Mouse (Mus musculus) large intestine, adult 2 months (tissue): ENCODE data around the gene Zdhhc21. TPM values are rescaled to one million over a fixed set of nuclear protein-coding genes. Genes with fewer than 3 reads are reported as not detected.

Source experiments
- DNase-seq: peaks from one replicate; pipeline ENCODE4 v3.0.0-alpha.2; 2012; ENCODE audit warnings: low read depth, low spot score
- WGBS: fragments of 180-500 bp; shearing (Covaris S2); methylation state at CpG from one replicate; pipeline ENCODE4 v1.1.7; 2018; 5-methylcytosine and 5-hydroxymethylcytosine counted together
- polyA plus RNA-seq: library from polyadenylated mRNA; depleted of rRNA; stranded (reverse); fragments of >200 nt; gene quantifications from 2 replicates; pipeline ENCODE4 v1.2.3, GENCODE M21; 2012; rRNA removed

Gene Zdhhc21
- 3.6 and 6.7 TPM in 2 replicates for polyA plus RNA-seq

DNA sequence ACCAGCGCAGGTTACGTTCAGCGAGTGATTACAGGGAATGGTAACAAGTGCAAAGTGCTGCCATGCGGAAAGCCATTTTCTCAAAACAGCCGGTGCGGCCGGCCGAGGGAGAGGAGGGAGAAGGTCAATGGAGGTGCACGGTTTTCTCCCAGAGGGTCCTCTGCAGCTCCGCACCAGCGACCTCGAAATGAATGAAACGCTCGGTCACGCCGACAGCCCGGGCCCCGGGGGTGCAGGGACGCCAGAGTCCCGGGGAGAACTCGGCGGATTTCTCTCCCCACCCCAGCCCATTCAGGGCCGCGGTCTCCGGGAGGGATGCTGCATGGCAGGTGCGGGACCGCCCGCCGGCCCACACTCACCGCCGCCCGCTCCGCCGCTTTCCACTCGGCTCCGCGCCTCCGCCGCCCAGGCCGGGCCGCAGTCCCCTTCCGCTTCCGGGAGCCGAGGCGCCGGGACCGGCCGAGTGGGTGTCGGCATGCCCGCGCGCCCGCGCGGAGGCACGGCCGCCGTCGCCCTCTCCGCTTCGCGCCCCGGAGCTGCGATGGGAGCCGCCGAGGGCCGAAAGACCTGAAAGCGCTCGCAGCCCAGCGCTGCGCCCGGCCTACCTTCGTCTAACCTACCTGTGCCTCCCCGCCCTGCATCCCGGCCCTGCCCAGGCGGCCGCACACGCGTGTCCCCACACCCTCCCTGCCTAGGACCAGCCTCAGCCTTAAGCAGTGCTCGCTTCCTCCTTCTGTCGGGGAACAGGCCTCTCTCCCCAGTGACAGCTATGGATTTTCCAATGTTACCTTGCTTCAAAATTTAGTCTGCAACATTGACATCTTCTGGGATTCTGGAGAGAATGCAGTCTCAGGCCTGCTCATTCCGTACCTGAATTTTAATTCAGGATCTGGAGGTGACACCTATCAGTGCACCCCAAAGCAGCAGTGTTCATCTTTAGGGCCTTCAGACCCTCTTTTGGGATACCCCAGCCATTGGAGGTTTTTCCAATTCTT is at the start of gene Zdhhc21:
Gene Zdhhc21 (minus strand): TSS at position 828 of the 995 bp plus-strand sequence.
- under 1% methylated on average over 81 of the region's 82 CpGs for WGBS
- peak; percentile 61 for DNase-seq

DNA sequence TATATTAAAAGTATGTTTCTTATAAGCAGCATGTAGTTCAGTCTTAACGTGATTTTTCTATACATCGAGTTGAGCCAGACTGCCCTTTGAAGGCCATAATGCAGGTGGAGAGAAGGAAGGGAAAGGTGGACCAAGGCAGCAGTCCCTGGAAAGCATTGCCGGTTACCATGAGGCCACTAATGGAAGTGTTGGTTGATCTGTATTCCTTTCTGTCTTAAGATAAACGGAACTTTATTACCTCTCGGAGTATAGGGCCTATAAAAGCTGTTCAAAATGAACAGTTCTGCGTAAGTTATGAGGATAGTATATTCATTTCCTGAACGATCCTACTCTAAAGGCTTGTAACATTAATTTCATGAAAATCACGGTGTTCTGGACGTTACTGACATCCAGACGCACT is 35.5 kb upstream of the Zdhhc21 start:
- no peak for DNase-seq
- 31% methylated on average over 10 of the region's 10 CpGs for WGBS

DNA sequence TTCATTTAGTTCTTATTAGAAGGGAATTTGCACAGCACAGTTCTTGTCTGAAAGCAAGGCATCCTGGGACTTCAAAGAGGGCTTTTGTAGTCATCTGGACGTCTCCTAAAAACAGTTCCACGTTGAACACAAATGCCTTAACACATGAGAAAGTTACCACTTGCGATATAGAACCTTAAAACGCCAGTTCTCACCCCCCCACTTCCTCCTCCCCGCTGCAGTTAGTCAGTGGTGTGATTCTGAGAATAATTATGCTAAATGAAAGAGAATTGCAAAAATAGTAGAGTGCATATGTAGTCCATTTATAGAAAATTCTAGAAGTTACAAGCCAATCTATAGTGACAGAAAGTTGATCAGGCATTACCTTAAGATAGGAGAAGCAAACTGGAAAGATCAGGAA is 32.5 kb upstream of the Zdhhc21 start:
- WGBS: 89% methylated on average over 5 of the region's 5 CpGs
- no peak for DNase-seq

DNA sequence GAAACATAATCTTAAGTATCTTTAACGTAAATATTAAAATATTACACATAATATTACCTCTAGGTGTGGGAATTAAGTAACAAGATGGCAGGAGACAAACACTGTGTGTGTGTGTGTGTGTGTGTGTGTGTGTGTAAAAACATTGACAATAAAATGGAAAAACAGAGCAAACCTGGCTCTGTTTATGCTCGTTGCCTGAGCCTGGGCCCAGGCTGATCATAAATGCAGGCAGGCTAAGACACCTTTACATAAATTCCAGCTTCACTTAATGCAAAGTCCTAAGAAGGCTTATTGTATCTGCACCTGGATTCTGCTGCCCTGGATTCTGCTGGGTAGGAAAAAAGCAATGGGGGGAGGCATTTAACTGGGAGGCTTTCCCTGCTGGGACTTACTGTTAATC is 31.8 kb upstream of the Zdhhc21 start:
- no peak for DNase-seq
- WGBS: 76% methylated on average over 2 of the region's 2 CpGs

DNA sequence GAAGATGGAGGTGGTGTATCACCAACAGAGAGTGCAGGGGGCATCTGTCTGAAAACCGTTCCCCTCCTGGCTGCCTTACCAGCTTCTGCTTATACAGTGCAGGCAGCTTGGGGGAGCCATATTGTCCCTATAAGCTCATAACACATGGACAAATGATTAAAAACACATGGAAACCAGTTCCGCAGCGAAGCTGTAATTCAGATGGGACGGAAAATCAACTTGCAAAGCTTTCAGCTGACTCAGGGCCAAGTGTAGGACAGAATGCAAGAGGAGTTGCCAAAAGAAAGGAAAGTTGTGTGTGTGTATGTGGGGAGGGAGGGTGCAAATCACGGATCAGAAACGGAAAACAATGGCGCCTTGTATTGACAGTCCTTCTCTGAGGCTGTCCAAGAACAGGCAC is 31.3 kb upstream of the Zdhhc21 start:
- no peak for DNase-seq
- WGBS: 74% methylated on average over 7 of the region's 7 CpGs

DNA sequence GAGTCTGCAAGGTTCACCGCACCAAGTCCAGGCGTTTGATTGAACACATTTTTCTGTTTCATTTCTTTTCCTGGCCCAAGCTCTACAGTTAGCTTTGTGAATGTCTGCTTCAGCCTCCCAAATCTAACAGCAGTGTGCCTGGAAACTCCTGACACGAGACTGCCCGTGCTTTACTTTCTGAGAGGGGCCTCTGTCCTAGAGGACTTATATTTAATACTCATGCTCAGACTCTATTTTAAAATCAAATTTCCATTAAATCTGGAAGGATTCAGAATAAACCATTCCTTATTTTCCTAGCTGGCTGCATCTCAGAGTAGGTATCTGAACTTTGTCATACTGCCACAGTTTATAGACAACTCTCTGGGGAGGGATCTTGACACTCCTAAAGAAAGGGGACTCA is 30.8 kb upstream of the Zdhhc21 start:
- DNase-seq: no peak
- 75% methylated on average over 4 of the region's 4 CpGs for WGBS

DNA sequence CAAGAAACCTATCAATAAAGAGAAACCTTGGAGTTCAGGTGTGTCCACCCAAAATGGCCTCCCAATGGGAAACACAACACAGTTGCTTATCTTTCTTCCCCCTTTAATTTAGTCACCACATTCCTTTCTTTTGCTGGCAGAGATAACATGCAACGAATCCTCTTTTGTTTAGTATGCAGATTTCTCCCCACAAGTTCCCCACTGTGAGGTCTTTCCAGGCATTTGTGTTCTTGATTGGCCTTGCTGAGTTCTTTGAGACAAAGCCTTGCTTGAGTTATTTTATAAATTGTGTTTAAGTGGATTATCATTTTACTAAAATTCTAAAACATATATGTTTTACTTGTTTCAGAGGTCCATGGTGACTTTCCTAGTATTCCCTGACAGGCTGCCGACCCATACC is 26.4 kb upstream of the Zdhhc21 start:
- 82% methylated on average over 2 of the region's 2 CpGs for WGBS
- no peak for DNase-seq

DNA sequence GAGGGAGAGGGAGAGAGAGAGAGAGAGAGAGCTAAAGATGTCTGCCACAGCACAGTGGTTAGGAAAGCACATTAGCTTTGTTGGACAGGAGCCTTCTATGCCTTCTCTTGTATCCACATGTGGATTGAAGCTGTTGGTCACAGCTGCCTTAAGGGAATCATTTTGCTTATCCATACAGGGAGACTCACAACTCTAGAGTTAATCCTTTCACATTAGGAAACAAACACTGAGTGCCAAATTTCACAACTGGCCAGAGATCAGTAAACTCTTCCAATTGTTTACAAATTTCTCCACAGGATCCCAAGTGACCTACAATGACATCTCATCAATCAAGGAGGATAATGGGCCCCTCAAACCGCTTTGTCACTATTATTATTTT is 25.8 kb upstream of the Zdhhc21 start:
- 80% methylated on average over 1 of the region's 1 CpGs for WGBS
- DNase-seq: no peak

DNA sequence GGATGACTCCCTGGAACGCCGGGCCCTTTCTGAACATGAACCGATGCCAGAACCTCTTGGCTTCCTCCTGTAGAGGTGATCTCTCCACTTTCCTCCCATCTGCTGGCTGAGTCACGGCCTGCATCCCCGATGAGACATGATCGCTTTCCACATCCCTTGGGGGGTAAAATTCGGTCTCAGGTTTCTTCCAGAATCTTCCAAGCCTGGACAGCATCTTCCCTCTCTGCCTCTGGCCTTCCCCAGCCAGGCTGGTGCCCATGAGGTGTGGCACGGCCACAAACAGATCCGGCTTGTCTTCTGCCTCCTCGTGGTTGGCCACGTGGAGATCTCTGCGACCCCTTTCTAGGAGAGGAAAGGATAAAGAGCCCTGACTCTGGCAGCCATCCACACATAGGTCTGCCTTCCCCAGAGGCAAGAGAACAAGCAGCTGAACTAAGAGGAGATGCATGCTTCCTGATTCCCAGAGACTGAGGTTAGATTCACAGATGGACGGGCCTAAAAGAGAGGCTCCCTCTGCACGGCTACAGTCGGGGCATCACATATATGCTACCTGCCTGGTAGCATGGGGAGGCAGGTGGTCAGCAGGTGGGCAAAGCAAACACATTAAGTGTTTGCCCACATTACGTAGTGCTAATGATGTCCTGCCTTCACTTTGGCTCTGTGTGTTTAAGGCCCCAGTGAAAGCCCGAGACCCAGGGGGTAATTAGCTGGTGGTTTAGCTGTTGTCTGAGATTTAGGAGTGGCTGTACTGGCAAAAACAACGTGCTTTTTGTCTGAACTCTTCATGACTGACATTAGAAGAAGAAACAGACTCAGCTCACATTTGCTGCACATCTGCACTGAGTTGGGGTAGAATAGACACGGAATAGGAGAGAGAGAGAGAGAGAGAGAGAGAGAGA is 25.1 kb upstream of the Zdhhc21 start, which contains the start of gene Cer1:
Gene Cer1 (minus strand): TSS at position 513 of the 899 bp plus-strand sequence.
- DNase-seq: no peak
- WGBS: 70% methylated on average over 18 of the region's 19 CpGs

DNA sequence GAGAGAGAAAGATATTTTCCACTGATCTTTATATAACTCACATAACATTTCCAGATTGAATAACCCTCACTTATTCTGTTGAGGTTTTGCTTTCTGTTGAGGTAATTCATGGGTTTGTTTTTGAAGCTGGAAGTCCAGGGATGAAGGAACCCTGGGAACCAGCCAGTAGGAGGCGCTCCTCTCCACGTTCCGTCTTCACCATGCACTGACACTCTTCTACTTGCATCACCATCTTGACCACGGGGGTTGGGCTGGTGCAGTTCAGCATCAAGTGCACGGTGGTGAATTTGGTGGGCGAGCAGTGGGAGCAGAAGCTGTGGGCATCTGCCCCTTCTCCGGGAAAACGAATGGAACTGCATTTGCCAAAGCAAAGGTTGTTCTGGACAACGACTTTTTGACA is 22.7 kb upstream of the Zdhhc21 start:
- DNase-seq: no peak
- 84% methylated on average over 9 of the region's 9 CpGs for WGBS

DNA sequence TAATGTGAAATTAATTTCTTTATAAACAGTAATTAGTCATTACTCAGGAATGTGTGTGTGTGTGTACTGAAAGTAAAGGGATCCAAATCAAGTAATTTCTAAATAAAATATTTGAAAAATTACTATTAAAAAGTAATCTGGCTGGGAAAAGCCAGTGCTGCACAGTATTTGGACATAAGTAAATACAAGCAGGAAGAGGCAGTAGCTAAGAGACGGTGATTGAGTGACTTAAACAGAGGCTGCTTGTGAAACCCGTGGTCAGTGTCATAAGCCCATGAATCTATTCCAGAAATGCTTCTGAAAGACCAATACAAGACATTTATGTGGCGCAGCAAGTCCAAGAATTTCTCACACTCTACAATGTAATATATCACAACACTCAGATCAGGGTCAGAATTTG is 21.6 kb upstream of the Zdhhc21 start:
- 69% methylated on average over 3 of the region's 3 CpGs for WGBS
- no peak for DNase-seq

DNA sequence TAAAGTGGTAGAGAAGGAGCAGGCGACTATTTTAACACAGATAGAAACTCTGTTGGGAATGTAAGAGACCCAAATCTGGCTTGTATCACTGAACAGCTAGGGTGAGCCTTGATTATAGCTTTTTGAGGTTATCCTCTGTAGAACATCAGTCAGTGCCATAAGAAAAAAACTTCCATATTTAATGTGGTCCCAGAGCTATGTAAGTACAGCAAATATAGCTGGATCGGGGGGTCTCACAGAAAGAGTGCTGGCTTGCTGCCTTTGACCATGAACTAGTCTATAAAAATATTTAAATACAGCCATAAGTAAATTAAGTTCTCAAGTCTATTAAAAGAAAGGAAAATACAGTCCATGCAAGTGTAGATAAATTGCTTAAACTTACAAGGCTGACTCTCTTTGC is 20.5 kb upstream of the Zdhhc21 start:
- WGBS: 73% methylated on average over 2 of the region's 2 CpGs
- no peak for DNase-seq

DNA sequence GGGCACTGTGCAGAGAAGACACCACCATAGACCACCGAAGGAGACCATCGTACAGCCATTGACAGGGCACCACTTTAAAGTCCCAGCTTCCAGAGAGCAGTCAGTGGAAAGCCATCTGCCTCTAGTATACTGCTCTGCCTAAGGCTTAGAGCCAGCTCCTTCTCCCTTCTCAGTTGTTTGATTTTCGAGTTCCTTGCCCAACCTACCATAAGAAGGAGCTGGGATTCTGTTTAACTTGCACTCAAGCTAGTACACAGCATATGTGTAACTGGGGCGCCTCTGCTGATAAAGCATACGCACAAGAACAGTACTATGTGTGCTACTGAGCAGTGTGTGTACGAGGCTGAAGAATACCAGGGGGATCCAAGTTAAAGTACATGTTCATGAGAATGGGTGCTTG is 19.4 kb upstream of the Zdhhc21 start:
- WGBS: 70% methylated on average over 6 of the region's 6 CpGs
- DNase-seq: no peak

DNA sequence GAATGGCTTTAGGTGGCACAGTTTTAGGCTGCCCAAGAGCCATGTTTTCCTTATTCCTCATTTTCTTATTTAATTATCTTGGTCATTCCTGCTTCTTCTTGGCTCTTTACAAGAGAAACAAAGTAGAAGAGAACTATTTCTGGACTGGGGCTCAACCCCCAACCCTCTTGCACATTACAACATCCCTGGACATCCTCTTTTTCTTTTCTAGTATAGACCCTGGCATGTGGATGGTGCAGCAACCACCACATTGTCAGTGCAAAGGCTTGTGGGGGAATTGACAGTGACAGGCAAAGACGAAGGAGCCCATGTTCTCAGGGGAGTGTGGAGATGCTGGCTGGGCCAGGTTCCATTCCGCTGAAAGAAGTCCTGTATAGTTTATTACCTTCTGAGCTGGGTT is 16.9 kb upstream of the Zdhhc21 start:
- DNase-seq: no peak
- WGBS: 89% methylated on average over 2 of the region's 2 CpGs

DNA sequence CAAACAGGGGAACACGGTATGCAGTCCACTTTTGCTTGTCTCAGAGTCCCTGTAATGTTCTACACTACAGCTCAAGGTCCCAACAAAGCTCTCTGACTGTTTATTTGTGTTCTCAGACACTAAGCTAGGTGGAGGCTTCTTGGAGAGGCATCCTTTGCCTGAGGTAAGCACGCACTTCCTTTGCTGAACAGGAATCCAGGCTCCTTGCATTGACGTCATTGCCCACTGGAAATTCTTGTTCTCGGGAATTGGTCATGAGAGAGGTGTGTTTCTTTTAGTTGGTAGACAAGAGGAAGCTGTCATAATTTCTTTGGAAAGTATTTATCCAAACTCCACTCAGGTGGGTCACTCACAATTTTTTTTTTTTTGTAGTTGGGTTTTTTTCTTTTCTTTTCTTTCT is 15.8 kb upstream of the Zdhhc21 start:
- no peak for DNase-seq
- WGBS: 52% methylated on average over 4 of the region's 4 CpGs

DNA sequence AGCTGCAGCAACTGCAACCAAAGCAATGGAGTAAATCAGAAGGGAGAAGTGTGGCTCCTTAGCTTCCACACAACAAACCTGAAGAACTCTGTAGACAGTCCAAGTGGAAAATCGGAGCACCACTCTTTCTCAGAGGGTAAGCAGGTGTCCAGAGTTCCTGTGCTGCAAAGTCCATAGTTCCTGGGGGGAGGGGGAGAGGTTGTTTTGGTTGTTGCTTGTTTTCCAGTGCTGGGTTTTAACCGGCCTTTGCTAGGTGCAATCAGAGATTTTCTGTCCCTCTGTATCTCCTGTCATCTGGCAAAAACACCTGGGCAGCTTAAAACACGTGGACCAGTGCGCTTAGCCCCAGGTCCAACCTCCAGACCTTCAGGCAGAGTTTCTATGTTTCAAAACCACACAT is 15.0 kb upstream of the Zdhhc21 start:
- DNase-seq: no peak

DNA sequence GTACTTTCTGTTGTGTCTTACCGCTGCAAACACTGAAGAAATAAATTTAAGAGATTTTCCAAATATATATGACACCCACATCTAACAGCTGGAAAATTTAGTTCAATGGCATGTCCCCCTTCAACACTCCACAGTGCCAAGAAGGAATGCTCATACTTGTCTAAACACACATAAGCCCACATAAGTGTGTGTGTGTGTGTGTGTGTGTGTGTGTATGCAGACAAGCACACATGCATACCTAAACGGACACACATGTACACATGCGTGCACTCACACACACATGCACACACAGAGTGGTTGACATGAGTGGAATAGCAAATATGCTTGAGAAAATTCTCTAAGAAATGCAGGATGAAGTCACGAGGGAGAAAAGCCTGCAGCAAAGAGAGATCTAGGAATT is 12.8 kb upstream of the Zdhhc21 start:
- WGBS: 77% methylated on average over 4 of the region's 4 CpGs
- DNase-seq: no peak

More for the DNA sequence above, 15.0 kb upstream of the Zdhhc21 start:
- 73% methylated on average over 4 of the region's 4 CpGs for WGBS

DNA sequence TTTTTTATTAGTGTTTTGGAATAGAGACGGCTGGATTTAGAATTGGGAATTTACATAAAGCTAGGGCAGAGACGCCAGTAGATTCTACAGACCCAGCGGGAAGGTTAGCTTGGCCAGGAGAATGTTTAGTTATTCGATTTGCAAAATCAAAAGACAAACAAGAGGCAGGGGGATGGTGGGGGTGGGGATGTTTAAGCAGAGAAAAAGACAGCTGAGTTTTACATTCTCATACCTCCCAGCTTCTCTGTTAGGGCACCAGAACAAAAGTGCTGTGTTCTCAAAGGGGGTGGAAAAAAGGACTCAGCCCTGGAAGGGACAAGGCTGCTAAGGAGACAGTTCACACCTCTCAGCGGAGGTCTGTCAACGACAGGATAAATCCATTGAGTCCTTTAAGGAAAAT is 12.4 kb upstream of the Zdhhc21 start:
- DNase-seq: no peak
- 58% methylated on average over 6 of the region's 6 CpGs for WGBS

DNA sequence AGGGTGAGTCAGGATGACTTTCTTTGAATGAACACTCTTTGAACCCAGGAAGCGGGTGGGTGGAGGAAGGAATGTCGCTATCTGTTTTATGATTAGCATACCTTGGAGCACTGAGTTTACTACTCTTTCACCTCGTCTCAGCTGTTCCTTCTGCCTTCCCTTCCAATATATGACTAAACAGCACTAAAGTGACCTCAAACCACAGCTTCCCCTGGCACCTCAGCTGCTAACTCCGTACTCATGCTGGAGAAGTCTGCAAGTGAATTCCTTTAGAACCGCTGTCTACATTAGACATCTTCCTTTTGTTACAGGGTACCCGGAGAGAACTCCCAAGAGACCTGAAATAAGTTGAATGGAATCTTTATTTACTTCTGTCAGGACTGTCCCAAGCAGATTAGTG is 11.2 kb upstream of the Zdhhc21 start:
- no peak for DNase-seq
- WGBS: 46% methylated on average over 6 of the region's 6 CpGs

DNA sequence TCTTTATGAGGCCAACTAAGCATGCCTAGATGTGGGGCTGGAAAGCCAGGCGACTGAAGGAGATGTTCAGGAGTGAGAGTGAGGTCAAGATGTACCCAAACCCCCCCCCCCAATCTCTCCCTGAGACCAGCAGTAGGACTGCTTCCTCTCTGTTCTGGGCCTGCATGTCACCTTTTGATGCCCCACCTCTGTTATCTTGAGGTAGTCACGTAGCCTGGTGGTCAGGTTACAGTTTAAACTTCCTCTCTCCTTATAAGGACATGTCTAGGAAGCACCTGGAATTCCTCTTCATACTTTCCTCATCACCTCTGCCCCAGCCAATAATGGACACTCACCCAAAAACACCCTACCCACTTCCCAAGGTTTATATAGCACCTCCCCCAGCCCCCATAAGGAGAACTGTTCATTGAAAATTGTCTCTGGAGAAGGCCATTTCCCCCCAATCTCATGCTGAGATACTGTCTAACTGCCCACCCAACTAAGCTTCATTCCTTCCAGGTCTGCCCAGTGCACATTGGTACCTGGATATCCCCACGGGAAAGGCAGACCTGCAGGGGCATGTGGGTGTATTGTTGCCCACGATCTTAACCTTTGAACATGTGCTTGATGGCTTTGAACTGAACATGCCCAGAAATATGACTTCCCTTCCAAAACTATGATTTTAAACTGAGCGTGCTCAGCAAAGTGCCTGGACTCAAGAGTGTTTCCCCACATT is 8.1 kb upstream of the Zdhhc21 start:
- no peak for DNase-seq
- 63% methylated on average over 5 of the region's 5 CpGs for WGBS
